Mouse (Mus musculus) adrenal gland, postnatal 36 days (tissue): ENCODE measurements around the gene Cacna2d3. TPM values are rescaled to one million over a fixed set of nuclear protein-coding genes. Genes with fewer than 3 reads are reported as not detected.
A peak's percentile ranks its signal among the peaks of the same experiment; 100 is the strongest.

Experiments used
- DNase-seq, 2 experiments: peaks; one replicate each; pipeline ENCODE4 v3.0.0; 2021; ENCODE audit warnings: mixed read lengths in 1 of 2
- total RNA-seq, 2 experiments: library from RNA; stranded (reverse); gene quantifications; 2 replicates each; pipeline ENCODE4 v1.2.3; 2021

Cacna2d3 gene
- total RNA-seq, 2 experiments from 2014 or later = 2.9 to 4.5 TPM

GRCm38 (mm10) chr14:29387761-29388160 lies 333.9 kb downstream of the Cacna2d3 start:
- DNase-seq = peak; percentile 60 to 64

GRCm38 (mm10) chr14:29385500-29385899 lies 336.2 kb downstream of the Cacna2d3 start:
- peak in 1 of 2 experiments; percentile 8 for DNase-seq

DNA sequence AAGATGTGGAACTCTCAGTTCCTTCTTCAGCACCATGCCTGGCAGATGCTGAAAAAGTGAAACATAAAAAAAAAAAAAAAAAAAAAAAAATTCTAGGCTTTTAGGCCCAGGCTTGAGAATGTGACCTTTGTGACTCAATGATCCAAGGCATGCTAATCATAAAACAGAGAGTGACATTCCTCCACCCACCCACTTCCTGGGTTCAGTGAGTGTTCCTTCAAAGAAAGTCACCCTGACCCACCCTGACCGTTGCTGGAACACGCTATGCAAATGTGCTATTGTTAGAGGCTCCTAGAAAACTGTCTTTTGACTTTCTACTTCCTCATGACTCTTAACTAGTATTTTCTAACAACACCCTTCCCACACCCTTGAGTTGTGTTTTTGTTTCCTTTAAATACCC lies 338.9 kb downstream of the Cacna2d3 start:
- no peak for DNase-seq

- DNase-seq = no peak
These were observed 354.8 kb downstream of the Cacna2d3 start for GRCm38 (mm10) chr14:29366911-29367310.

GRCm38 (mm10) chr14:29362448-29362847 lies 359.2 kb downstream of the Cacna2d3 start:
- no peak for DNase-seq

- DNase-seq = no peak
These were observed 371.0 kb downstream of the Cacna2d3 start for GRCm38 (mm10) chr14:29350627-29351026.

DNA sequence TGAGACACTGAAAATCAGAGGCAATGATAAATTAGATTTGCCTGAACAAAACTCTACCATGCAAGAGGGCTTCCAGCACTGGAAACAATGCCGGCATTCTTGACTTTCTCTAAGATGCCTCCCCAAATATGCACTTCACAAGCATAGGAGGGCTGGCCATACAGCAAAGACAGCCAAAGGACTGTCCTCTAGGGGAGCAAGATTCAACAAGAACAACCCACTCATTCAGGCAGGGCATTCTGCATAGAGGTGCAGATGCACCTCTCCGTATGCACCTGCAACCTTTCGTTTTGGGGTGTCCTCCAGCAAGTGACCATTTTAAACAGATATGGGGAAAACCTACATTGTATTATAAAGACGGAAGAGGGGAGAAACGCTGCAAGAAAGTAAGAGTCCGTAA lies 380.1 kb downstream of the Cacna2d3 start:
- DNase-seq = no peak

GRCm38 (mm10) chr14:29340728-29341127 lies 380.9 kb downstream of the Cacna2d3 start:
- no peak for DNase-seq

- DNase-seq = no peak
These were observed 386.8 kb downstream of the Cacna2d3 start for GRCm38 (mm10) chr14:29334897-29335296.

GRCm38 (mm10) chr14:29334216-29334615 lies 387.4 kb downstream of the Cacna2d3 start:
- no peak for DNase-seq

DNA sequence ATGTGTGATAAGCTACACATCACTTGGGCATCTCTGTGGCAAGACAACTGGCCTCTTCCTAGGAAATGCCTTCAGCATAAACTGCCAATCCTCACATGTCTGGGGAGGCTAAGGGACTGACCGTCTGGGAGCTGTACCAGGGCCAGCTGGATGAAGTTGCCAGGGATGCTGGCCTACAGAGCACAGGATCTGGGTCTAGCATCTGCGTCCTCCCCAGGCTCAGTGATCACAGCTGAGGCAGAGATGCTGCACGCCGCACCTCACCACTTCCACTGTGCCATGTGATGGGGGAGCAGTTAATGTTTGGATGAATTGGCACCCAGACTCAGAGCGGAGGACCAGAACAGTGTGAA lies 397.3 kb downstream of the Cacna2d3 start:
- DNase-seq = no peak

- DNase-seq = no peak
These were observed 397.8 kb downstream of the Cacna2d3 start for GRCm38 (mm10) chr14:29323718-29324429.

GRCm38 (mm10) chr14:29313431-29313830 lies 408.2 kb downstream of the Cacna2d3 start:
- no peak for DNase-seq

DNA sequence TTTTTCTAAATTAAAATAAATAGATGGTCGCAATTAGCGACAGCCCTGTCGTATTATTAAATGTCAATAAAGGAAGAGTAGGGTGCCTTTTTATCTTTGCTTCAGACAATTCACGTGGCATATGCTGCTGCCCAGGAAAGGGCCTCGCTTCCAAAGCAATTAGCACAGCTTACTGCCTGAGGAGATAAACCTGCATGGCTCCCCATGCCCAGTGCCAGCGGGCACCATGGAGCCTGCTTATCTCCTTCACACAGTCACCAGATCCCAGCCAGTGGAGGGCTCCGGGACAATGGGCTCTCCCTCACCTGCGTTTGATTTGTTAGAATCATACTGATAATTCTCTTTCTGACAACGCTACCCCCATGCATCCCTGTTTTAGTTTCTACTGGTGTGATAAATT lies 416.0 kb downstream of the Cacna2d3 start:
- DNase-seq = no peak

- DNase-seq = no peak
These were observed 425.4 kb downstream of the Cacna2d3 start for GRCm38 (mm10) chr14:29296185-29296754.

GRCm38 (mm10) chr14:29278901-29279300 lies 442.8 kb downstream of the Cacna2d3 start:
- no peak for DNase-seq

DNA sequence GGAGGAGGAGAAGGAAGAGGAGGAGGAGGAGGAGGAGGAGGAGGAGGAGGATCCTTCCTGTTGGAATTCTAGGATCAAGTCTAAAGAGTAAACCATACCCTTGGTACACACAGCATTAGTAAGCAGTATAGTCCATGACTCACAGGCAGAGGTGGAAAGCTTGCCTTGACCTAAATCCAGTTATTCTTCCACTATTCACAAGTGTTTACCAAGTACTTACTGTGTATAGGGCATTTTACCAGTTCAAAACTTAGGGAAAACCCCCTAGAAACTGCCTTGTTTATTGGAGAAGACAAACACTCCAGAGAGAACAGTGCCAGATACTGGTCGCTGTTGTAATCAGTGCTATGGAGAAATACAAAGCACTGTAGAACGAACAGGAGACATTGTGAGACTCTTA lies 443.3 kb downstream of the Cacna2d3 start:
- DNase-seq = peak; percentile 43 to 59

DNA sequence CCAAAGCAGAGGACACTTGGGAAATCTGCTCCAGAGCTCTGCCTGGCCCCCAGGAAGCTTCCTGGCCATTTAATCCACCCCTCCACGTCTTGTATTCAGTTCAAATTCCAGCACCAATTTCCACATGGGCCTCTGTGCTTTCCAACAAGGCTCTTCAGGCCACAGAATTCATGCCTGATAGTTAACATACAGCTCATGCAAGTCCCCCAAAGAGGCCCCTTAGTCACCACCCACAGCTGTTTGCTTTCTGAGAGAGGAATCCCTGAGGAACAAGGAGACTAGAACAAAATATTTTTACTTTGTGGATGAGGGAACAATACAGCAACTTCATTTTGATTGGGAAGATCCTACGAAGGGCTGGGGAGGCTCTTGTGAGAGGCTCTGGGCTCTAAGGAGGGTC lies 444.0 kb downstream of the Cacna2d3 start:
- DNase-seq = no peak

DNA sequence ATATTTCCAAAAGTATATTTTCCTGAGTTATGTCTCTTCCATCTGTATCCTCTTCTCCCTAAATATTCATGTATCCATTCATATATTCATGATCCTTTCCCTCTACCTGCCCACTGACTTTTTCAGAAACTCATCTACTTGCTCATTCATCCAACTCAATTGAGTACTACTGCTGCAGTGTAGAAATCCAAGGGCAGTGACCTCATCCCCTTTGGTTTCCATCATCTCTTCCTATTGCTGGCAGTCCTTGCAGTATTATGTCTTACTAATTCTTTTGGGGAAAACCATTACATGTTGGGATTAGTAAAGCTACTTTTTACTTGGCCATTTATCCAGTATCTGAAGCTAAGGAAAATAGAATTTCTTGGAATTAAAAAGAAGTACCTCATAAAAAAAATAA lies 447.8 kb downstream of the Cacna2d3 start:
- DNase-seq = peak; percentile 30 to 33

DNA sequence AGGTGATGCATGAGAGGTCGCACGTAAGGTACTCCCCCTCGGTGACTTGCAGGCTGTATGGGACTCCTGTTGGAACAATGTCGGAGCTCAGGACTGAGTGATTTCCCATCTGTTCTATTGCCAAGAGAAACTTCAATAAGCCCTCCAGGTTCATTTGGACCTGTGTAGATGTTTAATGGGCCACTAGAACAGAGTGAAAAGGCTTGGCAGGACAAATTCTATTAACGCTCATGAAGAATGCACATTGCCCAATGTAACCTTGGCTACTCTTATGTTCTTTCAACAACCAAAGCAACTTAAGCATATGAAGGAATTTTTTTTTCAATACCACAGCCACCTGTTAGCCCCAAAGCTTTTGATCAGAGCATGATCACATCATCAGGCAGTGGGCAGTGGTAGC lies 451.1 kb downstream of the Cacna2d3 start:
- no peak for DNase-seq

- no peak for DNase-seq
These were observed 451.8 kb downstream of the Cacna2d3 start for GRCm38 (mm10) chr14:29269816-29270215.

GRCm38 (mm10) chr14:29268609-29269008 lies 453.1 kb downstream of the Cacna2d3 start:
- DNase-seq = peak; percentile 28 to 34

DNA sequence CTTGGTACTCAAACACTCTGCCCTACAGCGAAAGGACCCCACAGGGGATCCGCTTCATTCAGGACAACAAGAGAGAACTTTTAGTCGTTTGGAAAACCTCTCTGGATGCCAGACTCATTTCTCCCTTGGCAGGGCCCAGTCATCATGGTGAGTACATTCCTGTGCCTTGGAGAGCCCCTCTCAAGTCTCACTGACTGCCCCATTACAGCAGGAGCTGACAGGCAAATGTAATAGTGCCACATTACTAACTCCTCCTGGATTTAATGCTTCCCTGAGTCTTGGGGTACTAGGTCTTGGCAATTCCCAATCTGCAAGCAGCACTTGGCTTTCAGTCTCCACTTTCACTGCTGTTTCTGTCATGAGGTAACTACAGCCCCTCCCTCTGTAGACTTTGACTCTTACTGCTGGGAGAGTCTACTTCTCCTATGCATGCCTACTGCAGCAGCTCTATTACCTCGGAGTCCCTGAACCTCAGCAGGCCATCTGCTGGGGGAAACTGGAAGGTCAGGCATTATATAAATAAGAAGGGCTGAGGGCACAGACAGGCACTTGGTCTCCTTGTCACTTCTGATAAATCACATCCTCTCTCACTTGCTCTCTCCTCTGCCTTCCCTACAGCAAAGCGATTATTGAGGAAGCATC lies 454.3 kb downstream of the Cacna2d3 start:
- DNase-seq = peak in 1 of 2 experiments; percentile 18

GRCm38 (mm10) chr14:29260621-29261020 lies 461.0 kb downstream of the Cacna2d3 start:
- no peak for DNase-seq
